Mouse (Mus musculus): ENCODE results near the gene Mef2c.

GRCm38 (mm10) chr13:83458729-83459128 is 45.1 kb upstream of the Mef2c start:
- TF ChIP-seq BHLHE40 (IDR thresholded peaks at IDR 0.05; ENCODE audit: low read depth, low read length) (no peak), ZC3H11A (IDR thresholded peaks at IDR 0.05; ENCODE audit: low read depth, low read length) (no peak), MYC (IDR thresholded peaks at IDR 0.05; ENCODE audit: low read depth, low read length) (no peak), CTCF (conservative IDR thresholded peaks at IDR 0.05 in 1 of 2, IDR thresholded peaks at IDR 0.05 in 1 of 2; ENCODE audit: low read depth in 2 of 2, low read length in 2 of 2) (no peak)

Data from CH12.LX (cell line).